Mouse (Mus musculus) frontal cortex, adult (tissue): ENCODE measurements around the gene Six4.
A peak's percentile ranks its signal among the peaks of the same experiment; 100 is the strongest.
"Not testable (repeated sequence)": the region's sequence is repeated elsewhere in the genome, so short reads cannot be mapped to it uniquely, and the experiment has no call there.

Experiments used
- ATAC-seq: cut with Nextera tagmentation; 2 replicates; pipeline ENCODE4 v1.9.2; 2017; ENCODE audit warnings: mild to moderate bottlenecking, moderate library complexity, mixed read lengths; ENCODE audit not compliant: low TSS enrichment

Gene Six4

DNA sequence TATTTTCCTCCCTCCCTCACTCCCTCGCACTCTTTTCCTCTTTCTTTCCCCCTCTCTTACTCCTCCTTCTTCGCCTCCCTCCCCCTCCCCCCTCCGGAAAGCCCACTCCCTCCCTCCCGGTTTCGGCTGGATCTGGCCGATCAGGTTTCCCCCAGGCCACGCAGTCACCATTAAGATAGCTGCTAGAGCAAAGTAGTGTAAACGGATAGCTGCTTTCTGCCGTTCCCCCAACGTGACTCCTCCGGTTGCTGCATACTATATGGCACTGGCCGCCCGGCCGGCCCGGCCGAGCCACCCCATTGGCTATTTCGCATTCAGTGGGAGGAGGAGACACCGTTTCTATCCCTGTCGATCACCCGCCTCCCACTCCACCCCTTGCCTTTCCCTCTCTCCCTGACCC lies at the start of gene Six4:
Gene Six4 (minus strand): TSS at position 261 of the 400 bp plus-strand sequence.
- ATAC-seq: peak; percentile 85

DNA sequence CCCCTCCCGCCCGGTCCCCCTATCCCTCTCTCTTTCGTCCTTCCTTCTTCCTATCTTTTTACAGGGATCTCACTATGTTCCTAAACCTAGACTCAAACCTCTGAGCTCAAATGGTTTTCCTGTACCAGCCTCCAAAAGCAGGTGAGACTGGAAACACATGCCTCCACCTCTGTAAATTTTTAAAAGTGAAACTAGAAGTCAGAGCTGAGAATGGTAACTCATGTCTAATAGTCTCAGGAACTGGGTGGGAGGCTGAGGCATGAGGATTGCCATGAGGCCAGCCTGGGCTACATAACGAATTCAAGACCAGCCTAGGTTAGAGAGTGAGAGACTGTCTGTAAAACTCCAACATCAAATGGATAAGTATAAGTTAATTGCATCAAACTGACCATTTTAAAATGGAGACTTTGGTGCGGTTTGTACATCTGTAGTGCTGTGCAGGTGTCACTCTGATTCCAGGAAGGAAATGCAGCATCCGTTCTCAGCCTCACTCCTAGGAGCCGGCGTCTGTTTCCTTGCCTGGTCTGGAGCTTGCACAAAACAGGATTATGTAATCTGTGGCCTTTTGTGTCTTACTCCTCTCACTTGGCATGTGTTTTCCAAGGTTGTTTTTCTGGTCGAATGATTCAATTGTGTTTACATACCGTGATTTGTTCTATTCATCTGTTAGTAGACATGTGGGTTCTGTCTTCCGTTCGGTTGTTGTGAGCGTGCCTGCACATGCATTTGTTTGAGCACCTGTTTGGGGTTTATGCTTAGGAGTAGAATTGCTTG lies 49.3 kb upstream of the Six4 start:
- no peak for ATAC-seq

DNA sequence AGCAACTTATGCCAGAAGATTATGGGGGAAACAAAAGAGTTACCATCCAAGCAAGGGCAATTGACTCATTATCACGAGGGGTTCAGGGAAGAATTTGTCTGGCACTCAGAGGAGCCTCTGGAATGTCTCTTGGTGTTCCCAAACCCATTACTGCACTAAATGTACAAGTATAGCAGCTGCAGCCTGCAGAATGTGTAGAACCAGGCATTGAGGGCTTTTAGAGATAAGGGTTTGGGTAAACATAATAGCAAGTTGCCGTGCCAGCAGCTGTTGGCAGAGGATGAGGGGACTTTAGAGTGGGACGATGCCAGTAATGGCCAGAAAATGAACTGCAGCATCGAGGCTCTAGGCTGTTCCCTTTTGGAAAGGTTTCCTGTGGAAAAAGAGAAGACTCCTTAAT lies 47.1 kb upstream of the Six4 start:
- ATAC-seq: 0 out of 2 replicates have a peak, but pooled peaks have one; percentile 20

DNA sequence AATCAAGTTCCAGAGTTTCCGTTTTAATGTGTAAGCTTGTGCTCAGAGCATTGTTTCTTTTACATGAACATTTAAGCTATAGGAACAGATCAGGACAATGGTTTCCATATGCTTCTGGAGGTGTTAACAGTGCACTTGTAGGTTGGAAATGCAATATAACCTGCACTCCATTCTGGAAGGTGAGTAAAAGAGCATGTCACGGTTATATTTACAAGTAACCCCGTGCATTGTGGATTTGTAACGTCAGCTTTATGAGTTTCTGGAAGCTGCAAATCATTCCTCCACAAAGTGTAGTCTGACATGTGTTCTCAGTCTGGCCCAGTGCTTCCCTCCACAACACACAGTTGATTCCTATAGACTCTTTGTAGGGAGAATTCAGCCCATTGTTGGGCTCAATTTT lies 40.9 kb upstream of the Six4 start:
- ATAC-seq: no peak

DNA sequence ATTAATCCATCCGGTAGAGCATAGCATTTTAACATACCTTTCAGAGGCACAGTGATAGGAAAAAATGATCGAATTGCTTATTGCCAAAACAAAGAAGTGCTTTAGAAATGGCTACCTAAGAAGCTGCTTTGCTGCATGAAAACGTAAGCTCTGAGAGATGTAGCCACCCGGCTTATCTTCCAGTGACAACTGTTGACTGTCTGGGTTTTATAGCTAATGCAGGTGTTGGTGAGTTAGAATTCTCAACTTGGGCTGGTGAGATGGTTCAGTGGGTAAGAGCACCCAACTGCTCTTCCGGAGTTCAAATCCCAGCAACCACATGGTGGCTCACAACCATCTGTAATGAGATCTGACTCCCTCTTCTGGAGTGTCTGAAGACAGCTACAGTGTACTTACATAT lies 37.8 kb upstream of the Six4 start:
- ATAC-seq: not testable (repeated sequence)

DNA sequence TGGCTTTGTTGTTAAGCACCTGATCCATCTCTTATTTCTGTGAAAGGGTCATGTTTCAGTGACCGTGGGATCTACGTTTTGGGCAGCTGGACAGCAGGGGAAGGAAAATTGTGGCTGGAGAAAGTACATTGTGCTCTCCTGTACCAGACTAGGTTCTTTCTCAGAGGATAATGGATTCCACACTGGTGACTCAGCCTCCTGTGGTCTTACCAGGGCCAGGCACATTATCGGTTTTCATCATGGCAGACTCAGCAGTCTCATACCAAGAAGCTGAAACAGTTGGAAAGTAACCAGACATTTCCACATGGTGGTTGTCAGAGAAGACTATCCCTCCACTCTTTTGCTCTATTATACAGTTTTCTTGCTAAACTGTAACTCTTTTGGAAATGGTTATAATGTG lies 34.0 kb upstream of the Six4 start:
- ATAC-seq: no peak

DNA sequence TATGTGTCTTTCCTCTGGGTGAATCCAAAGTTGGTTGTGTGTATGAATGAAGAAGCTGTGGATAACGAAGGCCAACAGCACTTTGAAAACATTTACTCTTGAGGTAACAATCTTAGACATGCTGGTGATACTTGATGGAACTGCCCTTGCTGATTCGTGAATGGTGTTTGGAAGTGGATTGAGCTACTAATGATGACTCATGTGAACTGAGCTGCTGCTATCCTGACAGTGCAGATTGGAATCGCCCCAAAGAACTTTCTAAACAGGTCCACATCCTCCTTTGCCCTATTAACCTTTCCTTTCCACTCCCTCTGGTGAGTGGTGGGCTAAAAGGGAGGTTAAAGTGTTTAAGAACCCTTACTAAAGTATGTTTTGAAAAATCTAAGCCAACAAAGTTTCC lies 27.5 kb upstream of the Six4 start:
- no peak for ATAC-seq

DNA sequence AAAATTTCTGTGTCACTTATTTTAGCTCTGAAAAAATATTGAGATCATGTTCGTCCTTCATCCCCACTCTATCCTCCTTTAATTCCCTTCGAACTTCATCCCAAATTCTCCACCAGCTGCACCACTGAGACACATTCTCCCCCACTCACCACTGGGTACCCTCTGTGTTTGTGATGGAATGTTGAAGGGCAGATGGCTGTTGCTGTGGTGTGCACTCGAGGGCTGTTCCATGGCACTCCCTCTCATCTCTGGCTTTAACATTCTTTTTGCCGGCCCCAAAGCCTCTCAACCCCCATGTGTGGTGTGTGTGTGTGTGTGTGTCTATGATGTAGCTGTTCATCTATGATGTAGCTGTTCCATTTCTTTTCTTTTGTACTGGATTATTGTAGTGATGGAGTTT lies 12.0 kb upstream of the Six4 start:
- no peak for ATAC-seq

DNA sequence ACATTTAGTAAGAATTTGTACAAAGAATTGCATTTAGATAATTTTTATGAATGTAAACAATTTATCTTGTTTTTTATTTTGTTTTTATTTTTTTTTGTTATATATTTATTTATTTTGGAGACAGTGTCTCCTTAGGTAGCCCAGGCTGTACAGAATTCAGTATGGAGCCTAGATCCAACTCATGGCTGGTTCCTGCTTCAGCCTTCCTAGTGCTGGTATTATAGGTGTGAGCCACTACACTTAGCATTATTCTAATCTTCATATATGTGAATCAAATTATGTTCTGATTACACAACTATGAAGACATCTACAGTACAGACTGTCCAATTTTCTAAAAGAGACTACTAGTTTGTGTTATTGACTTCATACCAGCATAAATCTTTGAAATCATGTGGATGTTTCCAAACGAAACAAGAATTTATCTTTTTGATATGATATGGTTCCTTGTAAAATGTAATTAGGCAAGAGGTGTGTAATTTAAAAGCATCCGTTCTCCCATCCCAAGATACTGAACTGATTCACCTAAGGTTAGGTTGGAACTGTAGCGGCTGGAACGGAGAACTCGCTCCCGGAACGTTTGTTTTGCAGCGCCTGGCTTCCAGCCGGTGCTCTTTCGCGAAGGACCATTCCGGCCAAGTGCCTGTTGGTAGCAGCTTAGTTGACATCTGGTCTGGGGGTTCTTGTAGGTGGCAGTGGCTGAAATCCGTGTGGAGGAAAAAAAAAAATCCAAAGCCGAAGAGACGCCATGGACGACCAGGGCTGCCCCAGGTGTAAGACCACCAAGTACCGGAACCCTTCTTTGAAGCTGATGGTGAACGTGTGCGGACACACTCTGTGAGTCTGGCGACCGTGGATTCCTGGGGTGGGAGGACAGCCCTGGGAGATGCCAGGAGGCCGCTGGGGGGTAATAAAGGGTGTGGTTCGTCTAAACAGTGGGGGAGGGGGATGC lies 10.1 kb upstream of the Six4 start, which contains the start of gene Mnat1:
Gene Mnat1 (plus strand): TSS at position 625 of the 949 bp plus-strand sequence.
- peak; percentile 97 for ATAC-seq

DNA sequence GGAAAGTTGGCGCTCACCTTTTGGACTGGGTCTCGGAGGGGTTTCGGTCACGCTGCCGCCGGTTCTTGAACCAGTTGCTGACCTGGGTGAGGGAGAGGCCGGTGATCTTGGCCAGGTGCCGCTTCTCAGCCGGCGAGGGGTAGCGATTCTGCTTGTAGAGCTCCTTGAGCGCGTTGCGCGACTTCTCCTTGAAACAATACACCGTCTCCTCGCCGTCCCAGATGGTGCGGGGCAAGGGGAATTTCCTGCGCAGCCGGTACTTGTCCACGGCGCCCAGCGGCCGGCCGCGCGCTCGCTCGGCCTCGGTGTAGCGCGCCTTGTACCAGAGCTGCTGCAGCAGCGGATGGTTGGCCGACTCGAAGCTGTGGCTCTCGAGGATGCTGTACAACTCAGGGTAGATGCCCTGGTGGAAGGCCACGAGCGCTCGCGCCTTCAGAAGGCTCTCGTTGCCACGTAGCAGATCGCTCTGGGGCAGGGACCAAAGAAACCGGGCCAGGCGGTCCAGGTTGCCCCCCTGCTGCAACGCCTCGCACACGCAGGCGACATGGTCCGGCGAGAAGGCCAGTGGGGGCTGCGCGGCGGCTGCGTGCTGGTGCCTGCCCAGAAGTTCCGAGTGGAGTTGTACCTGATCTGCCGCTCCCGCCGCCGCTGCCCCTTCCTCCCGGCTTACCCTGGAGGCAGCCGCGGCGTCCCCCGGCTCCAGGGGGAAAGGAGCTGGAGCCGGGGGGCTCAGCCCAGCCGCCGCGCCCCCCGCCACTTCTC lies 749 bp downstream of the Six4 start:
- ATAC-seq: peak; percentile 64

DNA sequence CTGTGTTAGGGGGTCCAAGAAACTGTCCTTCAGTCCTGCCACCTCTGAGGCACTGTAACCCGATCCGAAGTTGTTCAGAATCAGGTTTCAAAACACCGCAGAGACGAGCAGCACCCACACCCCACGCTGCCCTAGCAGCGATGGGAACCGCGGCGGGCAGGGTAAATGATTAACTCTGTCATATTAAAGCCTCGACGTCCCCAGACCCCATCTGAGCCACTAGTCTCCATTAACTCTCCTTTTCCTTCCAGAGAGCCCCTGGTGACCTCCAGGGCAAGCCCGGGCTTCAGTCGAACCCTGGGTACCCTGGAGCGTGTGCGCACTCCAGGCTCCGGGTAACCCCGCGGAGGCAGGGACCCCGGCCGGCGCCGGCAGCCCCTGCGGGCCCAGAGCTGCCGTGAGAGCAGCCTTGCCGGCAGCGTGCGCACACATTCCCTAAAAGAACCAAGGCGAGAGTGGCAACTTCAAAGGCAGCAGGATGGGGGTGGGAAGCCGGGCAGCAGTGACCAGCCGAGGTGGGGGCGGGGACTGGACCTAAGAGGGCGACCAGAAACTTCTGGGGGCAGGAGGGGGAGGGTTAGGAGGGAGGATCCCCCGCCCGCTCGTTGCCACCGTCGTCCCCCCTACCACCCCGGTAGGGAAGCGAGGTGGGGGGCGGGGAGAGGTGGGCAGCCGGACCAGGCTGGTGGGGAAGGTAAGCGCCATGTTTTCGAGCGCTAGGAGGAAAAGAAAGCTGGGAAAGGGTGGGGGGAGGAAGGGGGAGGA lies 1.5 kb downstream of the Six4 start:
- 0 out of 2 replicates have a peak, but pooled peaks have one; percentile 5 for ATAC-seq

DNA sequence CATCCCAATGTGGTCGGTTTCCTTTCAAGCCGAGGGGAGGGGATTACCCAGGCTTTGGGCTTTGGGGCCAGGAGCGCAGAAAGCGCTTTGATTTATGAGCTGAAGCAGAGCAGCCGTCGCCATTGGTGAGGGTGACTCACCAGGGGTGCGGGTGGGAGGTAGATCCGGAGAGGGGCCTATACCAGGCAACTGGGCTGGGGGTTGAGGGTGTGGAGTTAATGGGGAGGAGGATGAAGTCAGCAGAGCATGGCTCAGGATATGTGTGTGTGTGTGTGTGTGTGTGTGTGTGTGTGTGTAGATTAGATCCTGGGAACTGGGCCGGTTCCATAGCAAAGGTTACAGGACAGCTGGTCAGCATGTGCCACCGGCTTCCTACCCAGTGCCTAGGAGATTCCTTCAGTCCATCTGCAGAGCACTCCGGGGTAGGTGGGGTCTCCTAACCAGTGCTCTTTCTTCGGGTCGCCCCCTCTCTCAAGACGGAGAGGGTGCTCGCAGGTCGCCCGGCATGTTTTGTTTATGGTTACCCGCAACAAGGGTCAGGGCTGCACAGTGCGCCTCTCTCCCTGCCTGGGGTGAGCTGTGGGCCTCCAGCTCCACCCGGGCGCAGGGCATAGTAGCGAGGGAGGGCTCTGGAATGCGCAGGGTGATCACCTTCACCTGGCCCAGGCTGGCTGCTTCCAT lies 2.7 kb downstream of the Six4 start:
- no peak for ATAC-seq

DNA sequence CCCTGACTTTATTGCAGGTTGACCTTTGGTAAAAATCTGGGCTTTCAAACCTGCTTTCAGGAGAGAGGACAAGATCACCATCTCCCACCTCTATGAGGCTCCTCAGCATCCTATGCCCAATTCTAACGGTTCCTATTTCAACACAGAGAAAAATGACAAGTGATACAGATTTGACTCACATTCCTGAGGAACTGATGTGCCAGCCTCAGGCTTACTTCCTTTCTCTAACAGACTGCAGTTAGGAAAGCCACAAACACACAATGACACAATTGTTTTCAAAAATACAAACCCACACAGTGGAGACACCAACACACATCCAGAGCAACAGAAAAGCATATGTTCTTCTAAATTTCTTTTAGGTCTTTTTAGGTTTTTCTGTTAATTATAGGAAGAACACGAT lies 5.4 kb downstream of the Six4 start:
- ATAC-seq: no peak

DNA sequence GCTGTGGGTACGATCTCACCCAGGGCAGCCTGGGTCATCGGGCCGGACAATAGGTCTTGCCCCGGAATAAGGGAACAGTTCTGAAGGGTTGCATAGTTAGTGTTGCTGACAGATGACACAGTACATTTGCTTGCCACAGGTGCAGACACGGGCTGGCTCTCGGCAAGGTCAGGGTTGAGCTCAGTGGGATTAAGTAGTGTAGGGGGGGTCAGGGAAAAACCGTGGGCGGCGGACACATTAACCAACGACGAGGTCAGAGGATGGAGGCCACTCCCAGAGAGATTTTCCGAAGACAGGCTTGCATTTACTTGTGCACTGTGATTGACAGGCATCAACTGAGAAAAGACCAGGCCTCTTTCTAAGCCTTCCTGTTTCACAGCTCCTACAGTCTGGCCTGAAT lies 9.5 kb downstream of the Six4 start:
- no peak for ATAC-seq

DNA sequence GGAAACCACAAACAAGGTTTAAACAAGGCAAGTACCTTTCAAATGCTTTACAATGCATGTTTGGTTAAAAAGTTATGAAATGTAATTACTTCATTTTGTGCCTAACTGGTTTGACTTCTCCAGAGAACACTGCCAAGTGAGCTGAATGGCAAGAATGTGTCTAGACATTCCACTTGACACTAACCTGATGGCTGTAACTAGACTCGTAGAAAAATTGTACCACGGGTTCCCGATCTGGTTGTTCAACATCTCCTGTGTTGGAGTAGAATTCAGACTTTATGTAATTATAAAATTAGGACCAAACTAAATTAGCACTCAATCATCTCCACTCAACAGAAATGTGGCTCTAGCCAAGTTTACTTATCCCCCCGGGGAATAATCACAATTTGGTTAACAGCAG lies 14.7 kb downstream of the Six4 start:
- no peak for ATAC-seq

DNA sequence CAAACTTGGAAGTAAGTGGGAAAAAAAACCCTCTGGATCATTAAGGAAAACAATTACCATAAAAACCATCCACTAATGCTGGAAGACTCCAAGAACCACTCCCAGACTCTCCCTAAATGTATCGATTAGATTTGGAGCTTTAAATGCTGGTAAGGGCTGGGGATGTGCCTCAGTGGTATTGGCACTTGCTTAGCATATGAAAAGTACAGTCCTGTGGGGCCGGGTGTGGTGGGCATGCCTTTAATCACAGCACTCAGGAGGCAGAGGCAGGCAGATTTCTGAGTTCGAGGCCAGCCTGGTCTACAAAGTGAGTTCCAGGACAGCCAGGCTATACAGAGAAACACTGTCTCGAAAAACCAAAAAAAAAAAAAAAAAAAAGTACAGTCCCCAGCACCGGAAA lies 17.1 kb downstream of the Six4 start:
- ATAC-seq: not testable (repeated sequence)

DNA sequence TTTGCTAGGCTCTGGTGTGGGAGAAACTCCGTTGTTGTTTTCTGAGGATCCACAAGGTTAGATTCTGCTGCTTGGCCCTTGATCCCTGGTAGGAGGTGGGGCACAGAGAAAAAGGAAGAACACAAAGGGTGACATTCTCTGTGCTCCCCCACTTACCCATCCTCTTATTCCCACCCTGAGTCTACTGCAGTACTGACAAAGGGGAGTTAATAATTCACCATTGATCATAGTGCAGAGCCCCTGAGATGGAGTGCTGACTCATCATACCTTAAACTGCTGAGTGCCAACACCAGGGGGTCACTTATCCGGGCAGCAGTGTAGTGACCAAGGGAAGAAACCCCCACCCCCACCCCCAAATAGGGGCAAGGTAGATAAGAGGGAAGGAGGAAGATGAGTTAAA lies 18.7 kb downstream of the Six4 start:
- no peak for ATAC-seq

DNA sequence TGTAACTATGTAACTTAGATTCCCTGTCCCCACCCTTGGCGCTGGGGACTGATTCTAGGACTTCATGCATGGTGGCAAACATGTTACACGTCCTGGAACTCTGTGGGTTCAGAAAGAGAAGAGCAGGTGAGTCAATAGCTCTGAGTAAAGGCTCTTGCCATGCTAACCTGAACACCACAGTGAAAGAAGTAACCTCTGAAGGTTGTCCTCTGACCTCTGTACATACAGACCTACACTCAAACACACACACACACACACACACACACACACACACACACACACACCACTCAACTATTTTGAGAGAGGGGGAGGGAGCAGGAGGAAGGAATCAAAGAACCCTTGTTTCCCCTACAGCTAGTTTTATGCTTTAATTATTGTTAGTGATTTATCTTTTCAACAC lies 19.1 kb downstream of the Six4 start:
- ATAC-seq: no peak

DNA sequence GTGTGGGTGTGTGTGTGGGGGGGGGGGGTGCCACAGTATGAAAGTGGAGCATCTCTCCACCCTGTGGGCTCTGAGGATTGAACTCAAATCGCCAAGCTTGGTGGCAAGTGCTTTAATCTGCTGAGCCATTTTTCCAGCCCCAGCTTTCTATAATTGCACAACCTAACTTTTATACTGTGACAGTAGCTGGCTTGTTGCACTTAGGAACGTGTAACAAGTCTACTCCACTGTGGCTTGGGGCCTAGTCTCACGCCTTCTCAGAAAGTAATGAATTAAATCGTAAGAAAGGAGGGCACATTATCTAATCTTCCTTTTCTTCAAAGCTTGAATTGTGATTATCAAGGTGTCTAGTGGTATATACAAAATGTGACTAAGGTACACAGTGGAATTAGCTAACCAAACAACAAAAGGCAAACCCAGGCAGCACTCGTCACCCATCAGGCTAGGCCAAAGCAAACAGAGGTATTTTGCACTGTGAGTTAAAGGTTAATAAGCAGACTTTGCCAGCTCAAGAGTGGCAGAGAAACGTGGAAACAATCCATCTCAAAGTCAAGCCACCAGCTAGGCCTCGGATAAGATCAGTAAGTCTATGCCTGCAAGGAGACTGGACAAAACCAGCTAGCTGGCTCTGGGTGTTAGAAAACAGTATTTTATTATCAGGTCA lies 22.5 kb downstream of the Six4 start:
- no peak for ATAC-seq

DNA sequence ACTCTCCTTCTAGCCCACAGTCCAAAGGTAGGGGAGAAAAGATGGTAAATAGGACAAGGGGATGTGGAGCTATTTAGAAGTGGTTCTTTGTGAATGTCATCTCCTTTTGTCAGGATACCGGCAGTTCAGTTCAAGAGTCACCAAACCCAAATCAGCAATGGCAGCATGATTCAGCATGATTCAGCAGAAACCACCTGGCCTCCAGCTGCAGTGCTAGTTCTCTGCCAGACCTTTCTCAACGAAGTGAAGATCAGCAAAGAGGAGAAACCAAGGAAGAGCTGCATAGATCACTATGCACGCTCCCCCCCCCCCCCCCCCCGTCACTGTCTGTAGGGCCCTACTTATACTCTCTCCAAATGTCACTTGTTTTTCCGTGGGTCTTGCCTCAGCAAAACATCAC lies 24.3 kb downstream of the Six4 start:
- ATAC-seq: no peak
